Mouse (Mus musculus): ENCODE measurements around the gene Cd52.

GRCm38 (mm10) chr4:134120916-134121315, 26.0 kb upstream of the Cd52 start:
- no peak for TF ChIP-seq USF1 (IDR thresholded peaks at IDR 0.05; ENCODE audit: low read depth)
- TF ChIP-seq CTCF (IDR thresholded peaks at IDR 0.05; ENCODE audit: control insufficient read depth, insufficient read depth, insufficient read length) = no peak
- no peak for TF ChIP-seq FOSL1 (IDR thresholded peaks at IDR 0.05; ENCODE audit: insufficient read depth, low read length, poor library complexity, severe bottlenecking)
- TF ChIP-seq MYOG (IDR thresholded peaks at IDR 0.05; ENCODE audit: control insufficient read depth, extremely low read depth, insufficient read length) = no peak
- TF ChIP-seq MYOD1 (IDR thresholded peaks at IDR 0.05; ENCODE audit: control insufficient read depth, insufficient read length, low read depth) = no peak

Measured in C2C12 (cell line).